8 mouse cellular contexts compared by ENCODE assay signal in genomic region chr8:125568421-125568850, GRCm38 (mm10). TPM values are rescaled to one million over a fixed set of nuclear protein-coding genes. Genes with fewer than 3 reads are reported as not detected.
DNase-seq lines count a peak whose midpoint lies in the region; ATAC-seq and TF ChIP-seq lines count a peak whose summit lies in the region.

No protein-coding gene starts in this region.

- 9% methylated on average over 14 of the region's 14 CpGs for WGBS in liver, adult 2 months
- WGBS in forebrain, embryonic 15.5 days: 3% methylated on average over 14 of the region's 14 CpGs
- WGBS in kidney, embryonic 14.5 days: under 1% methylated on average over 14 of the region's 14 CpGs

- peak overlapping the region; percentile 93 for H3K4me2 ChIP-seq in forebrain, embryonic 15.5 days (replicated peaks)
- peak overlapping the region; percentile 92 for H3K4me2 ChIP-seq in kidney, embryonic 14.5 days (replicated peaks; ENCODE audit: low read depth, low read length)

- no peak for TF ChIP-seq POLR2A in liver, adult 2 months (IDR thresholded peaks at IDR 0.05; ENCODE audit: extremely low read depth, insufficient read depth, low read length)

- peak overlapping the region; percentile 24 for H3K4me3 ChIP-seq in liver, adult 2 months (ENCODE audit: insufficient read depth, low read depth, low read length)
- H3K4me3 ChIP-seq in forebrain, embryonic 15.5 days: peak overlapping the region; percentile 78
- peak overlapping the region; percentile 45 for H3K4me3 ChIP-seq in kidney, embryonic 14.5 days (ENCODE audit: low read length)

- H3K27ac ChIP-seq in liver, adult 2 months (replicated peaks; ENCODE audit: insufficient read depth, low read depth, low read length): no peak overlapping the region
- peak overlapping the region; percentile 38; the same call in 1 of the 2 replicates for H3K27ac ChIP-seq in forebrain, embryonic 15.5 days (replicated peaks)
- no peak overlapping the region for H3K27ac ChIP-seq in kidney, embryonic 14.5 days (ENCODE audit: low read depth, low read length)

- H3K9me3 ChIP-seq in forebrain, embryonic 15.5 days: no peaks in the 10 kb centered on the region
- H3K9me3 ChIP-seq in kidney, embryonic 14.5 days (ENCODE audit: control insufficient read depth, low read length): no peaks in the 10 kb centered on the region

- no peaks in the 10 kb centered on the region for H3K27me3 ChIP-seq in liver, adult 2 months (ENCODE audit: control insufficient read depth, insufficient read depth, low read length)
- no peaks in the 10 kb centered on the region for H3K27me3 ChIP-seq in forebrain, embryonic 15.5 days
- no peaks in the 10 kb centered on the region for H3K27me3 ChIP-seq in kidney, embryonic 14.5 days (ENCODE audit: control insufficient read depth, insufficient read depth, low read length)

- peaks cover 7% of the 10 kb centered on the region; the same call in 1 of the 2 replicates for H3K79me2 ChIP-seq in liver, adult 2 months (ENCODE audit: control insufficient read depth, insufficient read depth, low read length)

- H3K36me3 ChIP-seq in liver, adult 2 months (ENCODE audit: control insufficient read depth, insufficient read depth, low read length): no peaks in the 10 kb centered on the region
- H3K36me3 ChIP-seq in forebrain, embryonic 15.5 days: no peaks in the 10 kb centered on the region
- H3K36me3 ChIP-seq in kidney, embryonic 14.5 days (ENCODE audit: control insufficient read depth, insufficient read depth, low read length): no peaks in the 10 kb centered on the region

- H3K9ac ChIP-seq in liver, adult 2 months (ENCODE audit: low read depth, low read length): peak overlapping the region; percentile 38
- peak overlapping the region; percentile 81 for H3K9ac ChIP-seq in forebrain, embryonic 15.5 days (replicated peaks)
- H3K9ac ChIP-seq in kidney, embryonic 14.5 days (ENCODE audit: low read depth, low read length): no peak overlapping the region

- peaks cover 16% of the 10 kb centered on the region for H3K4me1 ChIP-seq in liver, adult 2 months (ENCODE audit: control insufficient read depth, insufficient read depth, low read length)
- peaks cover 38% of the 10 kb centered on the region for H3K4me1 ChIP-seq in forebrain, embryonic 15.5 days
- peaks cover 10% of the 10 kb centered on the region; the same call in 1 of the 2 replicates for H3K4me1 ChIP-seq in kidney, embryonic 14.5 days (ENCODE audit: control insufficient read depth, insufficient read depth, low read length)

- peak; percentile 23 for DNase-seq in liver, adult 2 months (ENCODE audit: extremely low read depth, low read depth, low spot score)
- DNase-seq in liver: no peak
- peak; percentile 81 for DNase-seq in adrenal gland, adult 2 months
- DNase-seq in thymus, postnatal 4 days: peak; percentile 18
- no peak for DNase-seq in cerebellum, adult 9-10 months

- ATAC-seq in forebrain, embryonic 15.5 days (replicated peaks): no peak
- ATAC-seq in kidney, embryonic 14.5 days (ENCODE audit: low FRiP score, low TSS enrichment): no peak
- ATAC-seq in megakaryocyte, adult 5-6 weeks (ENCODE audit: poor library complexity, severe bottlenecking): peak; percentile 64

- no peak for TF ChIP-seq CTCF in liver, adult 2 months (IDR thresholded peaks at IDR 0.05; ENCODE audit: low read depth, low read length)

RNA-seq across cellular contexts. Expression of gene Sipa1l2, which starts 1.2 kb away (rescaled TPM):
- total RNA-seq in liver, adult 2 months (2014; rRNA removed): 2.5 and 3.6 TPM in 2 replicates
- polyA plus RNA-seq in liver, adult 2 months (2012; rRNA removed): 1.5 TPM in 2 replicates
- total RNA-seq in adrenal gland, adult 2 months (2021): 10 to 100 TPM; 43.5 to 55.8 TPM
- 36.0 and 51.6 TPM in 2 replicates for polyA plus RNA-seq in adrenal gland, adult 2 months (2012; rRNA removed)
- 32.0 and 37.1 TPM in 2 replicates for polyA plus RNA-seq in forebrain, embryonic 15.5 days (2015; fragmentation: Nextera tagmentation; extraction: Ambion mirVana)
- 6.6 and 12.9 TPM in 2 replicates for polyA plus RNA-seq in kidney, embryonic 14.5 days (2014; fragmentation: Nextera tagmentation; extraction: Ambion mirVana)
- total RNA-seq in megakaryocyte, adult 5-6 weeks (2015): 5.2 and 7.4 TPM in 2 replicates
- 10.9 and 11.6 TPM in 2 replicates for total RNA-seq in megakaryocyte, adult 5-6 weeks (2017)

Comparison
In these comparisons a context has a peak if more than half of its experiments do, and no peak if none do; other contexts are left out.
1. DNase-seq: peak in liver, adult 2 months (single experiment), adrenal gland, adult 2 months (single experiment) and thymus, postnatal 4 days (single experiment); none in liver (single experiment) and cerebellum, adult 9-10 months (single experiment).
2. H3K4me3 ChIP-seq: peak in every context shown above with its lines; median percentile 78 in forebrain, embryonic 15.5 days; 45 in kidney, embryonic 14.5 days; 24 in liver, adult 2 months.